Mouse (Mus musculus) cerebellum, postnatal 4 days (tissue): Measurements from ENCODE around the gene Dock8.

Experiments used
- DNase-seq, 2 experiments: peaks; one replicate each; pipeline ENCODE4 v3.0.0; 2022; ENCODE audit warnings: low spot score in 2 of 2, mixed read lengths in 1 of 2

Dock8 gene

GRCm38 (mm10) chr19:25123031-25123430 is 123.7 kb downstream of the Dock8 start:
- no peak for DNase-seq

DNA sequence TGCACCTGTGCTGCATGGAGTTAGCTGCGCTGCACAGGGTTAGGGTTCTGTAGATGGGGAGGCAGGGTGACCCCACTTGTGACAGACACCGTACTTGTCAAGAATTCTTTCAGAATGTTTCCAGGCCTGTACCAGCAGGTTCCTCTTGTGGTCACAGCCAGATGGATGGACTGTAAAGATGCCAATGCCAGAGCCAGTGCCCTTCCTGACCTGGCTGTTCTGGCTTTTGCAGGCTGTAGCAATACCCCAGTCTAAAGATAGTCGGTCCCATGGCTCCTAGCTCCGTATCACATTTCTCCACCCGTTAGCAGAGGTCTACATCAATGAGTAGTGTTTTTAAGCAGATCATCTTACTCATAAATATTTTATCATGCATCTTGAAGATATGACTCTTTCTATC is 124.1 kb downstream of the Dock8 start:
- no peak for DNase-seq

DNA sequence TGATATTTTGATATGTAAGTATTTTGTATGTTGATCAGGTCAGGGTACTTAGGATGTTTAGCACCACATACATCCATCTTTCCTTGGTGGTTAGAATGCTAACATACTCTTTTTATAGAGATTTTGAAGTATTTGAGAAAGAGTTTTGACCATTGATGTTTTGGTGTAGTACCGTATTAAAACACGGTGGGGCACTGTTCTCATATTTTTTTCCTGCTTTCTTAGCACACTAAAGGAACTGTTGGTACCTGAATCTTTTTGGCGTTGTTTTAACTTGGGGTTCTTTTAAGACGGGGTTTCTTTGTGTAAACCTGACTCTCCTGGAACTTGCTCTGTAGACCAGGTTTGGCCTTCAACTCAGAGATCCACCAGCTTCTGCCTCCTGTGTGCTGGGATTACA is 133.0 kb downstream of the Dock8 start:
- DNase-seq, result peak in 1 of 2 experiments; percentile 39

DNA sequence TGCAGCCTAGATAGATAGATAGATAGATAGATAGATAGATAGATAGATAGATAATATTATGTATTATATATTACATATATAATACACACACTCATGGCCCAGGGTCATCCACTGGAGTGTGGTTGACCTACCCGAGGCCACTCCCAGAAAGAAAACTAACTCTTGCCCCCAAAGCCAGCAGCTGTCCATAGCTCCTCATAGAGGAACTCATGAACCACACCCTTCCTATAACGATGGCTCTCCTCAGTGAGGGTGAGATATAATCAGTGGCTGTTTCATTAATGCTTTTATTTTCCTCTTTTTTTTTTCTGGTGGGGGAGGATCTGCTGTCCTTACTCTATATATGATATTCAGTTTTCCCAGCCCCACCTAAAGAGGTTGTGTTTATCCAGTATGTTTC is 134.6 kb downstream of the Dock8 start:
- no peak for DNase-seq

- DNase-seq, result no peak
Measured at GRCm38 (mm10) chr19:25136171-25136570, 136.8 kb downstream of the Dock8 start.

GRCm38 (mm10) chr19:25137907-25138820 is 138.8 kb downstream of the Dock8 start:
- DNase-seq, result no peak

DNA sequence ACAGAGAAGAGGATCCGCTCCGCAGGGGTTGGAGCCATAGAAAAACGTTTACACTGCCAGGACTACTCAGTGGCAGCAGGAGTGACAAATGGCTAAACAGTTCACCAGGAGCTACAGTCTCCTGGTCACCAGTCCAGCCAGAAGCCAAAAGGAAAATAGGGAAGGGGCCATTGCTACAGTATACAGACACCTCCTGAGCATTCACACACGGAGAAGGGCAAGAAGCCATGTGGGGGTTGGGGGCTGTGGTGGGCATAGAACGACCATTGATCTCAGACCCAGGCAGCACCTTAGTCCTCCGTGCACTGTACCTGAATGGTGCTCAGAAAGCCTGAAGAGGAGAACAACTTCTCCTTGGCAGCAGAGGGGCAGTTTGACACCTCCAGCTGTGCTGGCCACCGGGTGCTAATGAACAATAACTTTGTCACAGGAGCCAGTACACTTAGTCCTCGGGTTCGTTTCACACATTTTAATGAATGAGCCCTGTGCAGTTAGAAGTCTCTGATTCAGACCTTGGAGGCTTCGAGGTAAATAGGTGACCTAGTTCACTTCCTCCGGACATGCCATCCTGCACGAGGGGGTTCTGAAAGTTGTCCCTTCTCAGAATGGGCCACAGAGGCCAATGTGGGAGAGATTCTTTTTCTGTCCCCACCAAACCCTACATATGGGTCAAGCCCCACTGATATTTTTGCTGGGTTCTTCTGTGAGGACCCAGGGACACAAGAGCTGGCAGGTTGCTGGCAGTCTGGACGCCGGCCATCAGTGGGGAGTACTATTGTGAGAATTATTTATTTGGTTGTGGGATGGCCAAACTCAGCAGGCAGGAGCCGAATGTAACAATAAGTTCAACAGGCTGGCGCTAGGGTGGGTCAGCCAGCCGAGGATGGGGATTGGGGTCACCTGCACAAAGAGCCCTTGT is 145.0 kb downstream of the Dock8 start:
- no peak for DNase-seq

DNA sequence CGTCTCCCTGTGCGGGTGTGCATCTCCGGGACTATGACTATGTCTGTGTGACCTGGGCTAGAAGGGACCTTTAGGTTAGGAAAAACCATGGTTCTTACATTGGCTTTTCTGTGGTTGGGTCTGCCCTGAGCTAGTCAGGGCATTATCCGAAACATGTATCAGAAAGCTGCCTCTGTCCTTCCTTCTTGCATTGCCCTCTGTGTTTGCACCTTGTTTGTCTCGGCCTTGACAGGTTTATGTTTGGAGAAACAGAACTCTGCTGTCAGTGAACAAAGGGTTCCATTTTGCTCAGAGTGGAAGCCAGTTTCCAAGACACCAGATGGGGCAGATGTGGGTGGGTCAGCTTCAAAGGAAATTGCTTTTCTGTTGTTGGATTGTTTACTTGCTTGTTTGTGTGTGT is 145.8 kb downstream of the Dock8 start:
- DNase-seq, result no peak

DNA sequence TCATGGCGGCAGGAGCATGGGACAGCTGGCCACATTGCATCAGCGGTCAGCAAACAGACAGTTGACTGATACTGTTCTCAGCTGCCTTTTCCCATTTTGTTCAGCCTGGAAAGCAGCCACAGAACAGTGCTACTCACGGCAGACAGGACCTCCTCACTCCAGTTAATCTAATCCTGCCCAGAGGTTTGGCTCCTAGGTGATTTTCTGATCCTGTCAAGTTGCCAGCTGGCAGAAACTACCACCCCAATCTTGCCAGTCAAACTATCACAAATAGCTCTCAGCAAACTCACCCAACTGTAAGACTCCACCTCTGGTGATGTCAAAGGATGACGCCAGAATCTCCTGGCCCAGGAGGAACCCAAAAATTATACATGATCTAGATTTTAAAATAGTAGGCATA is 146.8 kb downstream of the Dock8 start:
- no peak for DNase-seq

- no peak for DNase-seq
Measured at GRCm38 (mm10) chr19:25149788-25150187, 150.5 kb downstream of the Dock8 start.

GRCm38 (mm10) chr19:25154506-25155178 is 155.3 kb downstream of the Dock8 start:
- no peak for DNase-seq

DNA sequence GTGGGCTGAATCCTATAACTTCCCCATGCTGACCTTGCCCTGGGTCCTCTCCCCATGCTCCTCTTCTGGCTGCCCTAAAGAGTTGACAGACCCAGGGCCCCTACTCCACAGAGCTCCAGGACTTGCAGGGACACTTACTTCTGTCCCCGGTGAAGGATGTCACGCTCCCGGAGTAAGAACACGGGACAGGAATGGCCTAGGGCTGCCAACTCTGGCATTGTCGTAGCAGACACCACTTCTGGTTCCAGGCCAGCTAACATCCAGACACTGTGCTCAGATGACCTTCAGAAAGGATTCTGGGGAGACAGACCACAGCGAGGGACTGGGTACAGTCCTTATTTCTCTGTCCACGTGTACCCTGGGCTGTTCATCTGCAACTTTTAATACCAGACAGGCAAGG is 155.9 kb downstream of the Dock8 start:
- DNase-seq, result no peak

- no peak for DNase-seq
Measured at GRCm38 (mm10) chr19:25155709-25156108, 156.4 kb downstream of the Dock8 start.

- no peak for DNase-seq
Measured at GRCm38 (mm10) chr19:25162270-25162669, 162.9 kb downstream of the Dock8 start.

DNA sequence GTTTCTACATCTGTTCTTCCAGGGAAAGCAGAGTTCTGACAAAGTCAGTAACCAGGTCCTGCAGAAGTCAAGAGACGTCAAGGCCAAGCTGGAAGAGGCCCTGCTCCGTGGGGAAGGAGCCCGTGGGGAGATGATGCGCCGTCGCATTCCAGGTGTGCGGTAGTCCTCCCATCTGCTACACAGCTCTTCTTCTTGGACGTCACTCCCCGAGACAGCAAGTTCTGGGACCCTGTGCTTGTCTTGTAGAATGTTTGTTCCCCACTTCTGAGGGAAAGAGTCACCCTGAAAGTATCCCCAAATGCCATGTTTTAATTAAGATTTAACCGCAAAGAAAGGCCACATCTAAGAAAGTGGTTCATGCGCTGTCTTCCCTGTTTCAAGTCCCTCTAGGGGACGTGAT is 164.1 kb downstream of the Dock8 start:
- DNase-seq, result no peak

DNA sequence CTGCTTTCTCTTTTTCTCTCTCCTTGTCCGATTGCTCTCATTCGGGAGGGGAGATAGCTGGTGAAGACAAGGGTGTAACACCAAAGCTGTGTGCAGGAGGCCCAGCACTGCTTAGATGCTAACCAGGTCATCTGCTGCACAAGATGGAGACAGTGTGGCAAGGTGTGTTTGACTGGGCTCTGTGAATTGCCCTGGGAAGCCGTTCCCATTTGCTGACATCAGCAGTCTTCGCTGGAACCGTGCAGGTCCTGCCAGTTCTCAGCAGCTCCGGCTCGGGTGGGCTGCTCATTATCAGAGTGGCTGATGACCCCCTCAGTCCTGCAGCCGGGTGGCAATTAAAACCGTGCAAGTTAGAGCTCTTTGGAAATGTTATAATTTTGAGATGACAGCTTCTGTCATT is 167.1 kb downstream of the Dock8 start:
- DNase-seq, result no peak

DNA sequence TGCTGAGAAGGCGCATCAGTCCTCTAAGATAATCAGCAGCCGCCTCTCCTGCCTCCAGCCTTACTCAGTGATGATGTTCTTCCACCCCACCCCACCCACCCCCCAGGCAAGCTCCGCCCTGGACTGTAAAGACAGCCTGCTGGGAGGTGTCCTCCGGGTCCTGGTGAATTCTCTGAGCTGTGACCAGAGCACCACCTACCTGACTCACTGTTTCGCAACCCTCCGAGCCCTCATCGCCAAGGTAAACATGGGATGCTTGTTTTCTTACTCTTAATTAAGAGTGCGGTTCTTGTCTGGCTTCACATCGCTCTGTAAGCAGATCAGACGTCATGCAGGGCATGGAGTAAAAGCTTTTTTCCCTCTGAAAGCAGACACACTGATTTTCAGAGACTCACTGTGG is 172.1 kb downstream of the Dock8 start:
- no peak for DNase-seq

DNA sequence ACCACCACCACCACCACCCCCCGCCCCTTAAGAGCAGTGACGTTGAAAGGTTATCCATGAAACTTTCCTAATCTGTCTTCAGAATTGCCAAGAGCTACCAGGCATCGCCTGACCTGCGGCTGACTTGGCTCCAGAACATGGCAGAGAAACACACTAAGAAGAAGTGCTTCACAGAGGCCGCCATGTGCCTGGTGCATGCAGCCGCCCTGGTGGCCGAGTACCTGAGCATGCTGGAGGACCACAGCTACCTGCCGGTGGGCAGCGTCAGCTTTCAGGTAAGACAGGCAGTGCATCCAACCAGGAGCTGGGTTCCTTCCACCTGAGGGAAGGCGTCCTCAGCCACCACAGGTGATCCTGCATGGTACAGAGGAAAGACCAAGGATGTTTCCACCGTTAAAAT is 177.4 kb downstream of the Dock8 start:
- no peak for DNase-seq

- no peak for DNase-seq
Measured at GRCm38 (mm10) chr19:25180024-25180423, 180.7 kb downstream of the Dock8 start.

DNA sequence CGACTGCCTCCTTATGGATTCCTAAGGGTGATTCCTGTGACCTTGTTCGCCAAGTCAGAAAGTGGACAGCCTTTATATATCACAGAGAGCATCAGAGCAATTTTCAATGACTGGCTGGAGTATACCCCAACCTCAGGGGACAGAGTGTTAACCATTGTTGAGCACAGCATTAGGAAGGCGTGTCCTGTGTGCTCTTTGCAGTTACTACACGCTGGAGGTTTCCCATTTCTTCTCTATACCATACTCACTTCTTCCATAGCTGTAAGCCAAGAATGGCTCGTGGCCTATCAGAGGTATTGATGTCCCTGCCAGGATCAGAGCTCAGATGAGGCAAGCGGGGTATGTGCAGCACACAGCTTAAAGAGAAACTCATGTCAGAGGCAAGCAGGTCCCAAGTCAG is 181.2 kb downstream of the Dock8 start:
- DNase-seq, result no peak

GRCm38 (mm10) chr19:25184076-25184475 is 184.7 kb downstream of the Dock8 start:
- DNase-seq, result no peak

GRCm38 (mm10) chr19:25186316-25186715 is 187.0 kb downstream of the Dock8 start:
- DNase-seq, result no peak
